Mouse (Mus musculus): Measurements from ENCODE around the gene Clasp1. TPM values are rescaled to one million over a fixed set of nuclear protein-coding genes. Genes with fewer than 3 reads are reported as not detected.

The Clasp1 gene
- polyA plus RNA-seq, 1 experiment from 2014 or later: 103 TPM

DNA sequence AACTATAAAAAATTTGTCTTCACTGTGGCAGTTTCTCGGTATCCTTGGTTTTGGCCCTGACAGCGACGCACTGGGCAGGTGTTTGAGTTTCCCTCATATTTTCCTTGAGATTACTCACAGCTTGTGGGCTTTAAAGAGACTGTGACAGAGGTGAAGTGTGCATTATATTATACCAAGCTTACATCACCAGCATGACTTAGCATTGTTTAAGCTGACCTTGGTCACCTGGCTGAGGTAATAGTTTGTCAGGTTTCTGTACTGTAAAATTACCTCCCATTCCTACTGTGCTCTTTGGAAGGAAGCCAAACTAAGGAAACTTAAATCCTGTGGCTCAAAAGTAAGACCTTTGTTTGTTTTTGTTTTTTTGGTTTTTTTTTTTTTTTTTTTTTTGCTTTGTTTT, 69.4 kb downstream of the Clasp1 start:
- Histone ChIP-seq H3K36me3 (peaks cover 27% of the 10 kb centered on the region), H3K9ac (peak overlapping the region; percentile 22; the same call in 1 of the 2 replicates), H3K27me3 (no peaks in the 10 kb centered on the region), H3K4me1 (replicated peaks) (peaks cover 47% of the 10 kb centered on the region), H3K4me3 (no peak overlapping the region), H3K27ac (replicated peaks) (peak overlapping the region; percentile 91; the same call in 1 of the 2 replicates), H3K4me2 (peak overlapping the region; percentile 76), H3K9me3 (no peaks in the 10 kb centered on the region)
- ATAC-seq (ENCODE audit: low read depth): no peak
- WGBS: 56% methylated on average over 3 of the region's 3 CpGs

DNA sequence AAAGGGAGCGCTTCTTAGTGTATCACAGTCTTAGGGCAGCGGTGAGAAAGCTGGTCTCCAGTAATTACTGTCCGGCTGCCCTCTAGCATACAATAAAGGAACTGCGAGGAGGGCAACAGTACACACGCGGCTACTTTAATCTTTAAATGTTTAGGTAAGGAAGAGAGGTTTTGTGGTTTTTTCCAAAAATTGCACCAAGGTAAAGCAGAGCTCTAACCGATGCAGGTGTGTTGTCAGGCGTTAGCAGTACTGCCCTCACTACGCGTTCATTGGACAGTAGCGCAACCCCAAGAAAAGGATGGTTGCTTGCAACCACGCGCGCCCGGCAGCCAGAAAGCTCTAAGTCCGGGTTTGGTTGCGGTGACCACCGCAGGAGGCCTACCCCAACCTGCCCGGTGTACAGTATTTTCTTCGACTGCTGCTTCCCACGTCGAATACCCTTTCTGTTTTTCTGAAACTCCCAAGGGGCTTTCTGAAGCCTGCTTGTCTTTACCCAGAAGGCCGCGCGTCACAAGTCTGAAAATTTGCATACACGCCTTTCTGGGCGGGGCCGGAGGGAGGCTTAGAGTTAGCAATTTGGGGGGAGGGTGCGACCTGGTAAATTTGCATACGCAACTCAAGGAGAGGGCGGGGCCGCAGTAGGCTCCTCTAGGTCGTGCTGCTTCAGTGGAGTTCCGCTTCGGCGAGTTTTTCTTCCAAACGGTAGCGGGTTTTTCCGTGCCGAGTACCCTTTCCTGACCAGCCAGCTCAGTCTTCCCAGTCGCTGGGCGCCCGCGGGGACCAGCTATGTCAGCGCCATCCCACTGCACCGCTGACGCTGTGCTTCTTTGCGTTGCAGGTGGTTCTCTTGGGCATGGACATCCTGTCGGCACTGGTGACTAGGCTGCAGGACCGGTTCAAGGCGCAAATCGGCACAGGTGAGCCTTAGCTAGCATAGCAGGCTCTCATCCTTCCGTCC, 70.4 kb downstream of the Clasp1 start:
- H3K9me3 ChIP-seq: no peaks in the 10 kb centered on the region
- peak overlapping the region; percentile 51 for H3K4me3 ChIP-seq
- peak; percentile 90 for ATAC-seq (ENCODE audit: low read depth)
- H3K36me3 ChIP-seq: peaks cover 36% of the 10 kb centered on the region
- peak overlapping the region; percentile 76 for H3K4me2 ChIP-seq
- peak overlapping the region; percentile 91 for H3K27ac ChIP-seq (replicated peaks)
- peaks cover 47% of the 10 kb centered on the region for H3K4me1 ChIP-seq (replicated peaks)
- WGBS: 1% methylated on average over 53 of the region's 53 CpGs
- H3K9ac ChIP-seq: peak overlapping the region; percentile 75
- no peaks in the 10 kb centered on the region for H3K27me3 ChIP-seq

DNA sequence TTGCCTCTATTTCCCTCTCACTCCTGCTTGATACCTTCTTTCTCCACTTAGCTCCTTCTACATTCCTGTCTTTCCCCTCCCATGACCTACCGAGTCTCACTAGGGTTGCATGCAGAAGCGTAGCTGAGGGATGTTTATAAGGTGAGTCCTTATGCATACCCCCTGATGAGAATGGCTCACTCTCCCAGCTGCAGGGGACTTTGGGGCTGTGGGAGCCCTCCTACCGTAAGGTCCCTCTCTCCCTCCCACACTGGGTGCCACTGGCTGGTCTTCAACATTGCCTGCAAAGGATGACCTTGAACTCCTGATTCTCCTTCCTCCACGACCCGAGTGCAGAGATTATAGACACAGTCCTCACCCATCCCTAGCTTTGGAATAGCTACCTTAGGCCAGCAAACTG, 71.9 kb downstream of the Clasp1 start:
- no peak overlapping the region for H3K27ac ChIP-seq (replicated peaks)
- no peak overlapping the region for H3K4me2 ChIP-seq
- no peak overlapping the region for H3K4me3 ChIP-seq
- H3K36me3 ChIP-seq: peaks cover 51% of the 10 kb centered on the region
- H3K27me3 ChIP-seq: no peaks in the 10 kb centered on the region
- peaks cover 40% of the 10 kb centered on the region for H3K4me1 ChIP-seq (replicated peaks)
- H3K9me3 ChIP-seq: no peaks in the 10 kb centered on the region
- no peak overlapping the region for H3K9ac ChIP-seq
- WGBS: 95% methylated on average over 5 of the region's 5 CpGs
- no peak for ATAC-seq (ENCODE audit: low read depth)

DNA sequence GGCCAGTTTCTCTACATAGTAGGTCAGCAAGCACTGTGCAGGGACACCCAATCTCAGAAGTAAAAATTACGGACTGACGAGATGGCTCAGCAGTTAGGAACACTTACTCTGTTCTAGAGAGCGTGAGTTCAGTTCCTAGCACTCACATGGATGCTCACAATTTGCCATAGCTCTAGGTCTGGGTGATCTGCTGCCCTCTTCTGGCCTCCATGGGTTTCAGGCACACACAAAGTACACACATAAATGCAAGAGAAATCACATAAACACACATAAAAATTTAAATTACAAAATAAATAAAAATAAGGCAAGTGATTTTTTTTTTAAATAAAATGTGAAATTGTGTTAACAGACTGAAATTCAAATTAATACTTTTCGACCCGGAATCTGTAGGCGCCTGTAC, 77.2 kb downstream of the Clasp1 start:
- peaks cover 92% of the 10 kb centered on the region for H3K36me3 ChIP-seq
- no peaks in the 10 kb centered on the region for H3K27me3 ChIP-seq
- no peak overlapping the region for H3K9ac ChIP-seq
- 96% methylated on average over 6 of the region's 6 CpGs for WGBS
- no peaks in the 10 kb centered on the region for H3K4me1 ChIP-seq (replicated peaks)
- no peak overlapping the region for H3K27ac ChIP-seq (replicated peaks)
- no peak overlapping the region for H3K4me3 ChIP-seq
- ATAC-seq (ENCODE audit: low read depth): no peak
- H3K4me2 ChIP-seq: no peak overlapping the region
- H3K9me3 ChIP-seq: no peaks in the 10 kb centered on the region

DNA sequence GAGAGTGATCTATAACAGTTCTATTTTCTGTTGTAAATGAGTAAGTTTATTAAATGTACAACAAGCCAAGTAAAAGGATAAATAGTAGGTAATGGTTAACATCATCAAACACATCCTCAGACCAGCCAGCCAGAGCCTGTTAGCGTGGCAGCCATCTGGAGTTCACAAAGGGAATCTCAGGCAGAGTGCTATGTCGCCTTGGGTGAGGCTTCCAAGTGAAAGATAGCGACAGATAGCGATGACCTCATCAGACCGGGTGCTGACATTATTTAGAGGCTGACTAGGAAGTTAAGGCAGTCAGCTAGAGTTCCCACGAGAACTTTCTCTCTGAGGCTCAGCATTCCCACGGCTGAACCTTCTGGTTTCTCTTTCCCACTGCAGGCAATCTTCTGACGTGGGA, 83.5 kb downstream of the Clasp1 start:
- H3K4me2 ChIP-seq: no peak overlapping the region
- no peak overlapping the region for H3K9ac ChIP-seq
- 80% methylated on average over 8 of the region's 8 CpGs for WGBS
- no peaks in the 10 kb centered on the region for H3K9me3 ChIP-seq
- ATAC-seq (ENCODE audit: low read depth): no peak
- H3K27ac ChIP-seq (replicated peaks): no peak overlapping the region
- no peaks in the 10 kb centered on the region for H3K27me3 ChIP-seq
- H3K4me3 ChIP-seq: no peak overlapping the region
- H3K4me1 ChIP-seq (replicated peaks): no peaks in the 10 kb centered on the region
- peaks cover 66% of the 10 kb centered on the region for H3K36me3 ChIP-seq

DNA sequence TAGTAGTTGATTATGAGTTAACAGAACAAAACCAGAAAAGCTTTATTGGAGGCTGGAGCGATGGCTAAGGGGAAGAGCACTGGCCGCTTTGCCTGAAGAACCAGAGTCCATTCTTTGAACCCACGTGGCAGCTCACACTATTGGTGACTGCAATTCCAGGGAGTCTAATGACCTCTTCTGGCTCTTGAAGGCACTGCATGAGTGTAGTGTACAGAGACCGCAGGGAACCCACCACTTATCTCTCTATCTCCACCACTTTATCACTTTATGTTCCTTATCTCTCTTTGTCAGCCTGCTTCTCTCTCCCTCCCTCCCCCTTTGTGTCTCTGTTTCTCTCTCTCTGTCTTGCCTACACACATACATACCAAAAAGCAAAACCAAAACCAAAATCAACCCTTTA, 88.1 kb downstream of the Clasp1 start:
- Histone ChIP-seq H3K36me3 (peaks cover 25% of the 10 kb centered on the region), H3K4me1 (replicated peaks) (peaks cover 11% of the 10 kb centered on the region), H3K9me3 (no peaks in the 10 kb centered on the region), H3K4me2 (no peak overlapping the region), H3K9ac (no peak overlapping the region), H3K4me3 (no peak overlapping the region), H3K27ac (replicated peaks) (no peak overlapping the region), H3K27me3 (no peaks in the 10 kb centered on the region)
- WGBS: 49% methylated on average over 4 of the region's 4 CpGs
- ATAC-seq (ENCODE audit: low read depth): peak; percentile 75

DNA sequence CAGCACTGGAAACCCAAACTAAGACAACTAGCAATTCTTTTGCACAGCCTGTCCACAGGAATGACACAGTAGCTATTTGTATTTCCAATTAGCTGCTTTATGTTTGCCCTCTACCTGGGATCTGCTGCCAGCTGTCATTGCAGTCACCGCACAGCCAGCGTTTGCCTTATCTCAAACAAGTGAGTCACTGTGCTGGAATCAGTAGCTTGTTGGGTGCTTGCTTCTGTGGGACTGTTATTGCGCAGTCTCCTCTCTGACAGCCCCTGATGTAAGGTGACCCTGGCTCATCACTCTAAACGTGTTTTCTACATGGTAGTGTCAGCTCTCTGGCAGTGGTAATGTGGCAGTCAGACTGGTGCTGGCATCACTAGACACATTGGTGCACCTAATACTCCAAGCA, 90.4 kb downstream of the Clasp1 start:
- Histone ChIP-seq H3K9me3 (no peaks in the 10 kb centered on the region), H3K27ac (replicated peaks) (no peak overlapping the region), H3K4me3 (no peak overlapping the region), H3K9ac (no peak overlapping the region), H3K4me1 (replicated peaks) (peaks cover 11% of the 10 kb centered on the region), H3K36me3 (peaks cover 7% of the 10 kb centered on the region; the same call in 1 of the 2 replicates), H3K4me2 (no peak overlapping the region), H3K27me3 (no peaks in the 10 kb centered on the region)
- 86% methylated on average over 4 of the region's 4 CpGs for WGBS
- no peak for ATAC-seq (ENCODE audit: low read depth)

DNA sequence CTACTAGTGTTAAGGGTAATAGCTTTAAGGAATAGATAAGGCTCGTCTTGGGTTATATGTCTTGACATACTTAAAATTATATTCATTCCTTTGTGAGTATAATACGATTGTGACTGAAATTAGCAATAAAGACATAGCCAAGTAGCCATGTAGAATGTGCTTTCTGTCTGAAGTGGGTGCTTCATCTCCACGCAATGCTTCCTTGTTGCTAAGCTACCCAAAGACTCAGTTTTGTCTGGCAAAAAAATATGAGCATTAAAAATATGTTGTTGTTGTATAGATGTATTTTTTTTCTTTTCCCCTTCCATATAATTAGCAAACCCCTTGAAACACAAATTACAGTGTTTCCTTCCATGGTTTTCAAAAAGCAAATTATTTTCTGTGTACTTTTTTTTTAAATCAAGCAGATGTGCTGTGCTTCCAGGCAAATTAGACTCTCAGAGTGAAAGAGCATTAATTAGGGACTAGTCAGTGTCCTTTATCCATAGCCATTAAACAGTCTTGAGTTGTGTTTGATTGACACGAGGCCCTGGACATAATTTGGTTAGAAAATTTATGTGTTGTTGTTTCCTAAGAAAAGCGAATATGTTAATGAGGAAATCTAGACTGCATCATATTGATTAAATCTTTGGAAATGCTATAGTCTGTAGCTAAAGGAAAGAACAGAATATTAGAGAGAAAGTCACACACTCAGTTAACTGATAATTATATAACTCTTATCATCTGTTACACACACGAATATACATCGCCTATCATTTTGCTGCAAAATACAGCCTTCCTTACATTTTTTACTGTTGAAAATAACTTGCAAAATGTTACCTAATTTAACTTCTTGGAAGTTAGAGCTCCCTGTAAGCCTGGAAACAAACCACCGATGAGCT, 91.9 kb downstream of the Clasp1 start:
- H3K9me3 ChIP-seq: no peaks in the 10 kb centered on the region
- WGBS: 73% methylated on average over 8 of the region's 8 CpGs
- 0 out of 2 replicates have a peak, but pooled peaks cover 3% of the 10 kb centered on the region for H3K36me3 ChIP-seq
- no peak overlapping the region for H3K27ac ChIP-seq (replicated peaks)
- no peak overlapping the region for H3K4me2 ChIP-seq
- H3K9ac ChIP-seq: no peak overlapping the region
- no peak for ATAC-seq (ENCODE audit: low read depth)
- H3K4me3 ChIP-seq: no peak overlapping the region
- no peaks in the 10 kb centered on the region for H3K27me3 ChIP-seq
- peaks cover 11% of the 10 kb centered on the region for H3K4me1 ChIP-seq (replicated peaks)

DNA sequence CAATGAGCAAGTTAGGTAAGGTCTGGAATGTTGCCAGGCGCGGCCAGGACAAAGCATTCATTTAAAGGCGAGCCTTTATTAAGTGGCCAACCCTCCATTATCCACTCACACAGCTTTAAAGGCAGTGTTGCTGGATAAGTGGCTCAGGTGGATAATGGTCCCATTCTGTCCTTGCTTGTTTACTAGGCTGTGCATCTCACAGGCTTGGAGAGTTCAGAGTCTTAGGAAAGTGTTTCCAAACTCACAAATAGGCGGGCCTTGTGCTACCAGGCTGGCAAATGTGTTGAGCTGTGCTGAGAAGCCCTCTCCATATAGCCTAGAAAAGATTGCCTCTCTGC, 92.5 kb downstream of the Clasp1 start:
- no peaks in the 10 kb centered on the region for H3K27me3 ChIP-seq
- no peak overlapping the region for H3K9ac ChIP-seq
- ATAC-seq (ENCODE audit: low read depth): no peak
- no peak overlapping the region for H3K4me2 ChIP-seq
- H3K36me3 ChIP-seq: 0 out of 2 replicates have a peak, but pooled peaks cover 3% of the 10 kb centered on the region
- H3K4me1 ChIP-seq (replicated peaks): peaks cover 11% of the 10 kb centered on the region
- WGBS: 53% methylated on average over 4 of the region's 4 CpGs
- H3K4me3 ChIP-seq: no peak overlapping the region
- H3K9me3 ChIP-seq: no peaks in the 10 kb centered on the region
- H3K27ac ChIP-seq (replicated peaks): no peak overlapping the region

DNA sequence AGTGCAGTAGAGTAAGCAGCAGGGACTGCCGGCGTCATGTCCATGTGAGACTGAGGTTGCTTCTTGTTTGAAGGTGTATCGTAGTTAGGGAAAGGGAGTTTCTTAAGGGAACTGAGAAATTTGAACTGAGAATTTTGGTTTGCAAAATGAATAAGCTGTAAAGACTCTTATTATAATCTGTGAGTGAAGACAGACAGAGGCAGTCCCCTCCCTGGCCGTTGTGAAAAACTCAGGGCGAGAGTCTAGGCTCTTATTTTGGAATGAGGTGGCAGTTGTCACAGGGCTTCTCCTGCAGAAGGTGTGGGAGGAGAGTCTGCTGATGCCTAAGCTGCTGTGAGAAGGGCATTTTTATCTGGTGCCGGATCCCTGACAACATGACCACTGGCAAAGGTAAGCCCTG, 92.8 kb downstream of the Clasp1 start:
- Histone ChIP-seq H3K4me3 (no peak overlapping the region), H3K9me3 (no peaks in the 10 kb centered on the region), H3K9ac (no peak overlapping the region), H3K27me3 (no peaks in the 10 kb centered on the region), H3K4me1 (replicated peaks) (peaks cover 11% of the 10 kb centered on the region), H3K27ac (replicated peaks) (no peak overlapping the region), H3K36me3 (0 out of 2 replicates have a peak, but pooled peaks cover 1% of the 10 kb centered on the region), H3K4me2 (no peak overlapping the region)
- 87% methylated on average over 6 of the region's 6 CpGs for WGBS
- no peak for ATAC-seq (ENCODE audit: low read depth)

DNA sequence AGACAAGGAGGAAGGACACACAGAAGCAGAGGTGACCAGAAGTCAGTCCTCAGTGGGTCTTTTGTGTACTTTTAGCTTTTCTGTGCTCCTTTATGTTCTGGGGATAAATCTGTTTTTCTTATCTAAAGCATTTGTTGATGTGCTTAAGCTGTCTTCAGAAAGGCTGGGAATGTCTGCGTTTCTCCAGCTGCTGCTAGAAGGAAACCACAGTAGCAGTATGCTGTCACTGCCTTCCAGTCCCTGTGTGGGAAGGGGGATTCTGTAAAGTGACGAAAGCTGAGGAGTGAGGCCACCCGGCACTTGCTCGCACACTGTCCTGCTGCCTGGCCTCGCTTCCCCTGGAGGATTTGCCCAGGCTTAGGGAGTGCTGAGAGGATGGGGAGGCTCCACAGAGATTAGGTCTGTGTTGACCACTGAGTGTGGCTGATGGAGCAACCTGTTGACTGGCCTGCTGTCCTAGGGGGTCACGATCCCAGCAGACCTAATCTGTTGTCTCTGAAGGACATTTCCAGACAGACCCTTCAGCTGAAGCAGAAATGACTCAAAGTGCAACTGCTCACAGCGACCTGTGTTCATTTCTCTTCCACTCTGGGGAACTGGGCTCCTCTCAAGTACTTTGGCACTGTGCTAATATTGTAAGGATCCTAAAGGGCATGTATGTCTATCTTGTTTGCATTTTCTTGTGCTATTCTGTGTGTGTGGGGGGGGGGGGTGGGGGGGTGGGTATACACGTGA, 93.6 kb downstream of the Clasp1 start:
- peaks cover 11% of the 10 kb centered on the region for H3K4me1 ChIP-seq (replicated peaks)
- H3K27me3 ChIP-seq: no peaks in the 10 kb centered on the region
- no peak overlapping the region for H3K27ac ChIP-seq (replicated peaks)
- H3K9ac ChIP-seq: no peak overlapping the region
- no peak overlapping the region for H3K4me2 ChIP-seq
- no peaks in the 10 kb centered on the region for H3K9me3 ChIP-seq
- H3K36me3 ChIP-seq: no peaks in the 10 kb centered on the region
- H3K4me3 ChIP-seq: no peak overlapping the region
- WGBS: 84% methylated on average over 8 of the region's 8 CpGs
- ATAC-seq (ENCODE audit: low read depth): no peak
